Mouse (Mus musculus) hindbrain, embryonic 12.5 days (tissue): ENCODE results near the gene Tmem38b. TPM values are rescaled to one million over a fixed set of nuclear protein-coding genes. Genes with fewer than 3 reads are reported as not detected.

ENCODE experiments used
- ATAC-seq: fragments of 200-750 bp; cut with Nextera tagmentation; 2 replicates; pipeline ENCODE4 v1.8.0; 2017; ENCODE audit warnings: moderate TSS enrichment; ENCODE audit not compliant: low FRiP score
- H3K27ac ChIP-seq: fragments of 300-500 bp; sonication (generic); 2 replicates; pipeline ENCODE4 v1.5.1; 2016; ENCODE audit warnings: mild to moderate bottlenecking
- H3K27me3 ChIP-seq: fragments of 300-500 bp; sonication (generic); 2 replicates; pipeline ENCODE4 v1.6.1; 2016; ENCODE audit warnings: mild to moderate bottlenecking
- H3K36me3 ChIP-seq: fragments of 300-500 bp; sonication (generic); 2 replicates; pipeline ENCODE4 v1.6.1; 2016; ENCODE audit warnings: mild to moderate bottlenecking
- H3K4me1 ChIP-seq: fragments of 300-500 bp; sonication (generic); 2 replicates; pipeline ENCODE4 v1.6.1; 2016
- H3K4me2 ChIP-seq: fragments of 300-500 bp; sonication (generic); replicated peaks from 2 replicates; pipeline ENCODE4 v1.6.1; 2016; ENCODE audit warnings: mild to moderate bottlenecking
- H3K4me3 ChIP-seq: fragments of 300-500 bp; sonication (generic); 2 replicates; pipeline ENCODE4 v1.5.1; 2016; ENCODE audit warnings: mild to moderate bottlenecking
- H3K9ac ChIP-seq: fragments of 300-500 bp; sonication (generic); 2 replicates; pipeline ENCODE4 v1.6.1; 2016; ENCODE audit warnings: mild to moderate bottlenecking, moderate library complexity
- H3K9me3 ChIP-seq: fragments of 300-500 bp; sonication (generic); replicated peaks from 2 replicates; pipeline ENCODE4 v1.6.1; 2016; ENCODE audit warnings: mild to moderate bottlenecking
- WGBS: fragments of 180-500 bp; shearing (Covaris S2); methylation state at CpG from one replicate; pipeline ENCODE4 v1.1.7; 2016; 5-methylcytosine and 5-hydroxymethylcytosine counted together
- polyA plus RNA-seq: library from polyadenylated mRNA; unstranded; fragments of >200 nt; fragmentation: Nextera tagmentation; extraction: Ambion mirVana; gene quantifications from 2 replicates; pipeline ENCODE4 v1.2.1, GENCODE M21; 2016

The Tmem38b gene
- polyA plus RNA-seq, 1 experiment from 2014 or later, result 6.9 TPM

- 41% methylated on average over 6 of the region's 6 CpGs for WGBS
- H3K9ac ChIP-seq, result no peak overlapping the region
- H3K27ac ChIP-seq, result no peak overlapping the region
- no peaks in the 10 kb centered on the region for H3K4me1 ChIP-seq
- no peaks in the 10 kb centered on the region for H3K27me3 ChIP-seq
- H3K36me3 ChIP-seq, result no peaks in the 10 kb centered on the region
- ATAC-seq, result no peak
- H3K9me3 ChIP-seq, result no peaks in the 10 kb centered on the region
- no peak overlapping the region for H3K4me2 ChIP-seq
- H3K4me3 ChIP-seq, result no peak overlapping the region
Observed at GRCm38 (mm10) chr4:53905537-53905936, 79.7 kb downstream of the Tmem38b start.

- no peaks in the 10 kb centered on the region for H3K4me1 ChIP-seq
- H3K36me3 ChIP-seq, result no peaks in the 10 kb centered on the region
- H3K9ac ChIP-seq, result no peak overlapping the region
- no peak overlapping the region for H3K27ac ChIP-seq
- H3K27me3 ChIP-seq, result no peaks in the 10 kb centered on the region
- ATAC-seq, result no peak
- WGBS, result 94% methylated on average over 3 of the region's 3 CpGs
- H3K4me2 ChIP-seq, result no peak overlapping the region
- H3K4me3 ChIP-seq, result no peak overlapping the region
- H3K9me3 ChIP-seq, result no peaks in the 10 kb centered on the region
Observed at GRCm38 (mm10) chr4:53907071-53907470, 81.2 kb downstream of the Tmem38b start.

Other genes with a start within 250 kb of the Tmem38b start
- gene Fsd1l, start 194.6 kb upstream of the Tmem38b start, polyA plus RNA-seq, result 29.9 and 34.0 TPM in 2 replicates
- gene Fktn, start 112.0 kb upstream of the Tmem38b start, polyA plus RNA-seq, result 18.5 and 20.9 TPM in 2 replicates
- 1.1 TPM in 2 replicates for gene Tal2, start 46.3 kb upstream of the Tmem38b start, polyA plus RNA-seq